Mouse (Mus musculus): ENCODE data around the gene Prkcg. TPM values are rescaled to one million over a fixed set of nuclear protein-coding genes. Genes with fewer than 3 reads are reported as not detected.

The Prkcg gene
- polyA plus RNA-seq, 1 experiment from 2014 or later = 0.43 TPM

- no peak for ATAC-seq
- WGBS = 87% methylated on average over 5 of the region's 5 CpGs
- peaks cover 37% of the 10 kb centered on the region for H3K36me3 ChIP-seq (ENCODE audit: control insufficient read depth, insufficient read depth, low read length)
- H3K4me3 ChIP-seq (ENCODE audit: low read depth, low read length) = no peak overlapping the region
- no peaks in the 10 kb centered on the region for H3K9me3 ChIP-seq (replicated peaks; ENCODE audit: control insufficient read depth, low read length)
- no peaks in the 10 kb centered on the region for H3K27me3 ChIP-seq (replicated peaks; ENCODE audit: control insufficient read depth, insufficient read depth, low read length)
- no peak overlapping the region for H3K27ac ChIP-seq (ENCODE audit: low read depth, low read length)
- H3K9ac ChIP-seq (ENCODE audit: low read length) = no peak overlapping the region
- peaks cover 4% of the 10 kb centered on the region for H3K4me1 ChIP-seq (ENCODE audit: control insufficient read depth, insufficient read depth, low read length)
- DNase-seq (ENCODE audit: low spot score) = no peak
- no peak overlapping the region for H3K4me2 ChIP-seq (ENCODE audit: low read length)
These were observed 6.5 kb downstream of the Prkcg start for GRCm38 (mm10) chr7:3295321-3296110.

- no peak overlapping the region for H3K4me3 ChIP-seq (ENCODE audit: low read depth, low read length)
- ATAC-seq = no peak
- no peaks in the 10 kb centered on the region for H3K9me3 ChIP-seq (replicated peaks; ENCODE audit: control insufficient read depth, low read length)
- peaks cover 10% of the 10 kb centered on the region for H3K27me3 ChIP-seq (replicated peaks; ENCODE audit: control insufficient read depth, insufficient read depth, low read length)
- H3K4me1 ChIP-seq (ENCODE audit: control insufficient read depth, insufficient read depth, low read length) = peaks cover 4% of the 10 kb centered on the region
- no peak overlapping the region for H3K4me2 ChIP-seq (ENCODE audit: low read length)
- whole genome bisulfite sequencing = 95% methylated on average over 16 of the region's 16 CpGs
- H3K36me3 ChIP-seq (ENCODE audit: control insufficient read depth, insufficient read depth, low read length) = peaks cover 37% of the 10 kb centered on the region
- no peak overlapping the region for H3K27ac ChIP-seq (ENCODE audit: low read depth, low read length)
- DNase-seq (ENCODE audit: low spot score) = no peak
- H3K9ac ChIP-seq (ENCODE audit: low read length) = no peak overlapping the region
These were observed 7.7 kb downstream of the Prkcg start for GRCm38 (mm10) chr7:3296711-3297110.

GRCm38 (mm10) chr7:3299941-3300617, 11.1 kb downstream of the Prkcg start:
- Histone ChIP-seq H3K36me3 (ENCODE audit: control insufficient read depth, insufficient read depth, low read length) (peaks cover 29% of the 10 kb centered on the region), H3K27ac (ENCODE audit: low read depth, low read length) (no peak overlapping the region), H3K4me2 (ENCODE audit: low read length) (no peak overlapping the region), H3K4me3 (ENCODE audit: low read depth, low read length) (no peak overlapping the region), H3K9ac (ENCODE audit: low read length) (no peak overlapping the region), H3K9me3 (replicated peaks; ENCODE audit: control insufficient read depth, low read length) (no peaks in the 10 kb centered on the region), H3K4me1 (ENCODE audit: control insufficient read depth, insufficient read depth, low read length) (peaks cover 17% of the 10 kb centered on the region), H3K27me3 (replicated peaks; ENCODE audit: control insufficient read depth, insufficient read depth, low read length) (peaks cover 13% of the 10 kb centered on the region)
- ATAC-seq = no peak
- 49% methylated on average over 7 of the region's 7 CpGs for whole genome bisulfite sequencing
- no peak for DNase-seq (ENCODE audit: low spot score)

GRCm38 (mm10) chr7:3300891-3301627, 12.1 kb downstream of the Prkcg start:
- H3K27ac ChIP-seq (ENCODE audit: low read depth, low read length) = no peak overlapping the region
- DNase-seq (ENCODE audit: low spot score) (no peak), ATAC-seq (no peak)
- H3K27me3 ChIP-seq (replicated peaks; ENCODE audit: control insufficient read depth, insufficient read depth, low read length) = peaks cover 13% of the 10 kb centered on the region
- no peaks in the 10 kb centered on the region for H3K9me3 ChIP-seq (replicated peaks; ENCODE audit: control insufficient read depth, low read length)
- H3K36me3 ChIP-seq (ENCODE audit: control insufficient read depth, insufficient read depth, low read length) = peaks cover 21% of the 10 kb centered on the region
- H3K9ac ChIP-seq (ENCODE audit: low read length) = no peak overlapping the region
- H3K4me2 ChIP-seq (ENCODE audit: low read length) = no peak overlapping the region
- H3K4me1 ChIP-seq (ENCODE audit: control insufficient read depth, insufficient read depth, low read length) = peaks cover 17% of the 10 kb centered on the region
- H3K4me3 ChIP-seq (ENCODE audit: low read depth, low read length) = no peak overlapping the region
- WGBS = 80% methylated on average over 8 of the region's 8 CpGs

GRCm38 (mm10) chr7:3301628-3302555, 12.9 kb downstream of the Prkcg start:
- WGBS = 8% methylated on average over 33 of the region's 33 CpGs
- DNase-seq (ENCODE audit: low spot score) = peak; percentile 45
- peaks cover 13% of the 10 kb centered on the region for H3K27me3 ChIP-seq (replicated peaks; ENCODE audit: control insufficient read depth, insufficient read depth, low read length)
- H3K4me1 ChIP-seq (ENCODE audit: control insufficient read depth, insufficient read depth, low read length) = peaks cover 17% of the 10 kb centered on the region
- peak overlapping the region; percentile 10; the same call in 1 of the 2 replicates for H3K9ac ChIP-seq (ENCODE audit: low read length)
- H3K4me3 ChIP-seq (ENCODE audit: low read depth, low read length) = peak overlapping the region; percentile 13; the same call in 1 of the 2 replicates
- no peaks in the 10 kb centered on the region for H3K9me3 ChIP-seq (replicated peaks; ENCODE audit: control insufficient read depth, low read length)
- peak; percentile 5; the same call in 1 of the 2 replicates for ATAC-seq
- H3K4me2 ChIP-seq (ENCODE audit: low read length) = peak overlapping the region; percentile 93
- no peak overlapping the region for H3K27ac ChIP-seq (ENCODE audit: low read depth, low read length)
- H3K36me3 ChIP-seq (ENCODE audit: control insufficient read depth, insufficient read depth, low read length) = peaks cover 14% of the 10 kb centered on the region

GRCm38 (mm10) chr7:3302556-3303275, 13.7 kb downstream of the Prkcg start:
- H3K36me3 ChIP-seq (ENCODE audit: control insufficient read depth, insufficient read depth, low read length) = peaks cover 5% of the 10 kb centered on the region
- DNase-seq (ENCODE audit: low spot score) (peak; percentile 65), ATAC-seq (peak; percentile 22; the same call in 1 of the 2 replicates)
- peak overlapping the region; percentile 37 for H3K4me3 ChIP-seq (ENCODE audit: low read depth, low read length)
- H3K4me2 ChIP-seq (ENCODE audit: low read length) = peak overlapping the region; percentile 93
- no peaks in the 10 kb centered on the region for H3K9me3 ChIP-seq (replicated peaks; ENCODE audit: control insufficient read depth, low read length)
- peaks cover 13% of the 10 kb centered on the region for H3K27me3 ChIP-seq (replicated peaks; ENCODE audit: control insufficient read depth, insufficient read depth, low read length)
- H3K27ac ChIP-seq (ENCODE audit: low read depth, low read length) = no peak overlapping the region
- 2% methylated on average over 16 of the region's 16 CpGs for WGBS
- peaks cover 17% of the 10 kb centered on the region for H3K4me1 ChIP-seq (ENCODE audit: control insufficient read depth, insufficient read depth, low read length)
- H3K9ac ChIP-seq (ENCODE audit: low read length) = peak overlapping the region; percentile 57; the same call in 1 of the 2 replicates

GRCm38 (mm10) chr7:3303276-3303781, 14.3 kb downstream of the Prkcg start:
- ATAC-seq = peak; percentile 73
- Histone ChIP-seq H3K4me2 (ENCODE audit: low read length) (peak overlapping the region; percentile 93), H3K9me3 (replicated peaks; ENCODE audit: control insufficient read depth, low read length) (no peaks in the 10 kb centered on the region), H3K4me1 (ENCODE audit: control insufficient read depth, insufficient read depth, low read length) (peaks cover 17% of the 10 kb centered on the region), H3K4me3 (ENCODE audit: low read depth, low read length) (peak overlapping the region; percentile 37), H3K9ac (ENCODE audit: low read length) (peak overlapping the region; percentile 57; the same call in 1 of the 2 replicates), H3K36me3 (ENCODE audit: control insufficient read depth, insufficient read depth, low read length) (peaks cover 1% of the 10 kb centered on the region; the same call in 1 of the 2 replicates), H3K27me3 (replicated peaks; ENCODE audit: control insufficient read depth, insufficient read depth, low read length) (peaks cover 13% of the 10 kb centered on the region), H3K27ac (ENCODE audit: low read depth, low read length) (no peak overlapping the region)
- 0% methylated on average over 26 of the region's 29 CpGs for WGBS
- DNase-seq (ENCODE audit: low spot score) = peak; percentile 62

Data from forebrain, embryonic 14.5 days (tissue).